Mouse (Mus musculus) neural tube, embryonic 14.5 days (tissue): ENCODE data around the gene Cpt2. TPM values are rescaled to one million over a fixed set of nuclear protein-coding genes. Genes with fewer than 3 reads are reported as not detected.
A peak's percentile ranks its signal among the peaks of the same experiment; 100 is the strongest.

ENCODE experiments used
- ATAC-seq: fragments of 200-750 bp; cut with Nextera tagmentation; 2 replicates; pipeline ENCODE4 v1.8.0; 2017; ENCODE audit warnings: low read depth, mild to moderate bottlenecking, moderate TSS enrichment, moderate library complexity
- H3K27ac ChIP-seq: fragments of 300-500 bp; sonication (generic); 2 replicates; pipeline ENCODE4 v1.5.1; 2014; ENCODE audit warnings: low read depth, mild to moderate bottlenecking, control low read depth, low read length, moderate library complexity, mixed read lengths
- H3K27me3 ChIP-seq: fragments of 300-500 bp; sonication (generic); 2 replicates; pipeline ENCODE4 v1.6.1; 2014; ENCODE audit warnings: low read length; ENCODE audit not compliant: control insufficient read depth, insufficient read depth
- H3K36me3 ChIP-seq: fragments of 300-500 bp; sonication (generic); 2 replicates; pipeline ENCODE4 v1.6.1; 2014; ENCODE audit warnings: low read length, mixed read lengths; ENCODE audit not compliant: control insufficient read depth, insufficient read depth
- H3K4me1 ChIP-seq: fragments of 300-500 bp; sonication (generic); 2 replicates; pipeline ENCODE4 v1.6.1; 2014; ENCODE audit warnings: low read length; ENCODE audit not compliant: control insufficient read depth, insufficient read depth
- H3K4me2 ChIP-seq: fragments of 300-500 bp; sonication (generic); 2 replicates; pipeline ENCODE4 v1.6.1; 2014; ENCODE audit warnings: mild to moderate bottlenecking, low read depth, low read length, control low read depth
- H3K4me3 ChIP-seq: fragments of 300-500 bp; sonication (generic); 2 replicates; pipeline ENCODE4 v1.5.1; 2014; ENCODE audit warnings: low read depth, low read length, control low read depth, mixed read lengths
- H3K9ac ChIP-seq: fragments of 300-500 bp; sonication (generic); replicated peaks from 2 replicates; pipeline ENCODE4 v1.6.1; 2014; ENCODE audit warnings: low read depth, mild to moderate bottlenecking, control low read depth, low read length, mixed read lengths
- H3K9me3 ChIP-seq: fragments of 300-500 bp; sonication (generic); 2 replicates; pipeline ENCODE4 v1.6.1; 2016; ENCODE audit warnings: low read length; ENCODE audit not compliant: control insufficient read depth
- WGBS: fragments of 180-500 bp; shearing (Covaris S2); extraction: QIAGEN DNeasy Blood & Tissue Kit; methylation state at CpG from one replicate; pipeline ENCODE4 v1.1.7; 2014; 5-methylcytosine and 5-hydroxymethylcytosine counted together
- polyA plus RNA-seq: library from polyadenylated mRNA; unstranded; fragments of >200 nt; fragmentation: Nextera tagmentation; extraction: Ambion mirVana; gene quantifications from 2 replicates; pipeline ENCODE4 v1.2.1, GENCODE M21; 2014

Cpt2 gene
- polyA plus RNA-seq, 1 experiment from 2014 or later: 14.0 TPM

- no peak overlapping the region for H3K4me2 ChIP-seq
- ATAC-seq: no peak
- no peak overlapping the region for H3K4me3 ChIP-seq
- H3K4me1 ChIP-seq: no peaks in the 10 kb centered on the region
- no peaks in the 10 kb centered on the region for H3K9me3 ChIP-seq
- no peak overlapping the region for H3K9ac ChIP-seq
- H3K36me3 ChIP-seq: peaks cover 20% of the 10 kb centered on the region; the same call in 1 of the 2 replicates
- H3K27me3 ChIP-seq: no peaks in the 10 kb centered on the region
- H3K27ac ChIP-seq: no peak overlapping the region
- WGBS: 98% methylated on average over 3 of the region's 3 CpGs
Measured at GRCm38 (mm10) chr4:107900206-107900605, 23.2 kb downstream of the Cpt2 start.

GRCm38 (mm10) chr4:107899211-107899927 is 24.0 kb downstream of the Cpt2 start:
- Histone ChIP-seq H3K4me3 (no peak overlapping the region), H3K27ac (no peak overlapping the region), H3K4me2 (no peak overlapping the region), H3K27me3 (no peaks in the 10 kb centered on the region), H3K36me3 (peaks cover 20% of the 10 kb centered on the region; the same call in 1 of the 2 replicates), H3K9me3 (no peaks in the 10 kb centered on the region), H3K4me1 (no peaks in the 10 kb centered on the region), H3K9ac (no peak overlapping the region)
- WGBS: 86% methylated on average over 5 of the region's 5 CpGs
- ATAC-seq: no peak

GRCm38 (mm10) chr4:107892663-107893062 is 30.7 kb downstream of the Cpt2 start:
- 90% methylated on average over 2 of the region's 2 CpGs for WGBS
- no peaks in the 10 kb centered on the region for H3K4me1 ChIP-seq
- no peak for ATAC-seq
- peaks cover 27% of the 10 kb centered on the region for H3K36me3 ChIP-seq
- H3K27me3 ChIP-seq: no peaks in the 10 kb centered on the region
- no peak overlapping the region for H3K9ac ChIP-seq
- no peak overlapping the region for H3K4me2 ChIP-seq
- no peak overlapping the region for H3K27ac ChIP-seq
- no peak overlapping the region for H3K4me3 ChIP-seq
- no peaks in the 10 kb centered on the region for H3K9me3 ChIP-seq

- peak within 1 kb of the TSS; percentile 58 for H3K9ac ChIP-seq
- H3K27ac ChIP-seq: peak within 1 kb of the TSS; percentile 92
- H3K4me3 ChIP-seq: peak within 1 kb of the TSS; percentile 42
- H3K27me3 ChIP-seq: no peaks in the 10 kb centered on the region
- no peaks in the 10 kb centered on the region for H3K4me1 ChIP-seq
- WGBS: under 1% methylated on average over 48 of the region's 48 CpGs
- H3K4me2 ChIP-seq: peak within 1 kb of the TSS; percentile 80
- H3K9me3 ChIP-seq: no peaks in the 10 kb centered on the region
- H3K36me3 ChIP-seq: peaks cover 29% of the 10 kb centered on the region
- ATAC-seq: peak; percentile 94
Measured at GRCm38 (mm10) chr4:107889731-107890432, 33.5 kb downstream of the Cpt2 start, which contains the start of gene 0610037L13Rik. Gene 0610037L13Rik, plus strand, starts transcription at chr4:107889813.

GRCm38 (mm10) chr4:107889385-107889730 is 34.1 kb downstream of the Cpt2 start:
- peaks cover 35% of the 10 kb centered on the region for H3K36me3 ChIP-seq
- H3K27me3 ChIP-seq: no peaks in the 10 kb centered on the region
- H3K4me3 ChIP-seq: peak overlapping the region; percentile 42
- no peaks in the 10 kb centered on the region for H3K4me1 ChIP-seq
- WGBS: under 1% methylated on average over 12 of the region's 12 CpGs
- peak overlapping the region; percentile 58 for H3K9ac ChIP-seq
- peak overlapping the region; percentile 80 for H3K4me2 ChIP-seq
- H3K9me3 ChIP-seq: no peaks in the 10 kb centered on the region
- peak; percentile 52 for ATAC-seq
- H3K27ac ChIP-seq: peak overlapping the region; percentile 92

DNA sequence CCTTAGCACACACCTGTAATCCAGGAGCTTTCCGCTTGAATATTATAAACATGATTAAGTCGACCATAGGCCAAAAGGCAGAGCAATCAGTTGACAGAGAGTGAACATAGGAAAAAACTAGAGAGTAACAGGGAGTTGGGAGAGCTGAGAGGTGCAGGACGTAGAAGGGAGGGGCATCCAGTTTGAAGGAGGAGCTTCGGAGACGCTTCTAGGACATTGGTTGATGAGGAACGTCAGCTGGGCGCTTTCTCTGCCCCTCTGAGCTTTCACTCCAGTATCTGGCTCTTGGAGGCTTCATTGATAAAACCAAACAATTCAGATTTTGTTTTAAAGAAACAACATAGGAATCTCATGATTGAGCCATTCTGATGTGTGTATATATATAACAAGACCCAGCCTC is 37.0 kb downstream of the Cpt2 start:
- Histone ChIP-seq H3K27ac (no peak overlapping the region), H3K9ac (no peak overlapping the region), H3K9me3 (no peaks in the 10 kb centered on the region), H3K27me3 (no peaks in the 10 kb centered on the region), H3K4me2 (no peak overlapping the region), H3K4me3 (no peak overlapping the region), H3K36me3 (peaks cover 46% of the 10 kb centered on the region), H3K4me1 (no peaks in the 10 kb centered on the region)
- no peak for ATAC-seq
- WGBS: 75% methylated on average over 7 of the region's 7 CpGs

DNA sequence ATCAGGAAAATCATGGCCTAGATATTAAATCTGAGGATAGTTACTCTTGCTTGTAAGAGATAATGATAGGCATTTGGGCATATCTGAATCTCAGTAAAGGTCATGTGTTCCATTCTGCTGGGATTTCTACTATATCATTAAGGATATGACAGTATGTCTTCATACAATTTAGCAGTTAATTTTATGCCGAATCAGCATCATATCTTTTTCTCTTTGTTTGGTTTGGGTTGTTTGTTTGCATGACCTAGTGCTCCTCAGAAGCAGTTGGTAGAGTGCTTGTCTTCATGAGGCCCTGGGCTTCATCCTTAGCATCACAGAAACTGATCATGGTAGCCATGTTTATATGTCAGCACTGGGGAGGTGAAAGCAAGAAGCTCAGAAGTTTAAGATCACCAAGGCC is 41.8 kb downstream of the Cpt2 start:
- 92% methylated on average over 1 of the region's 1 CpGs for WGBS
- Histone ChIP-seq H3K4me3 (no peak overlapping the region), H3K4me2 (no peak overlapping the region), H3K9me3 (no peaks in the 10 kb centered on the region), H3K4me1 (peaks cover 10% of the 10 kb centered on the region), H3K27me3 (no peaks in the 10 kb centered on the region), H3K27ac (no peak overlapping the region), H3K36me3 (peaks cover 42% of the 10 kb centered on the region), H3K9ac (no peak overlapping the region)
- no peak for ATAC-seq

DNA sequence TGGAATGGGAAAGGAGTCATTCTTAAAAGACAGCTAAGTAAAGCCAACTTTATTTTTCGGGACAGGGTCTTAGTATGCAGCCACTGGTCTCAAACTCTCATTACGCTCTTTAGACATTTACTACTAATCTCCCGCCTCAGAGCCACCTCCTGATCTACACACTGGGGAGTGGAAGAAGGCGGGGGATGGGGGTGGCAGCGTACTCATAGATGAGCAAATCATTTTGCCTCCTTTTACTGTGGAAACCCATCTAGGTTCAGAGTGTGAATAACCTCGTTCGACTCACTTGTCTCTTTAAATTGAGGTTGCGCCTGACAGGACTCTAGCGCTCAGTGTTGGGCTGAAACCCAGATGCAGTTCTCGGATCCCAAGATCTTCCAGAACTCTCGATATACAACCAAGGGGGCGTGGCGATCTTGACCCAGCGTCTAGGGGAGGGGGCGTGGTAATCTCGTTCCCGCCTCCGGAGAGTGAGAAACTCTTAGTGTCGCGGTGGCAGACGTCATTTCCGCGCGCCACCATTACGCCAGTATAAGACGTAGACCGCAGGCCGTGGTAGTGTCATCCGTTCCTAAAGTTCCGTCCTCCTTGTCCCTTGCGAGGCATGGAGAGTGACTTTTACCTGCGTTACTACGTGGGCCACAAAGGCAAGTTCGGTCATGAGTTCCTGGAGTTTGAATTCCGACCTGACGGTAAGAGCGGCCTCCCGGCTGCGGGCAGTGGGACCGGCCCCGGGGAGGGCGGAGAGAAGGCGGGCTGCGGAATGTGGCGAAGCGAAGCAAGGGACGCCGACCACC is 44.0 kb downstream of the Cpt2 start, which contains the start of gene Magoh:
Gene Magoh, plus strand, starts transcription at position 502 of the 797 bp plus-strand sequence.
- WGBS: 3% methylated on average over 48 of the region's 48 CpGs
- peak within 1 kb of the TSS; percentile 74 for H3K27ac ChIP-seq

More for the DNA sequence above, 44.0 kb downstream of the Cpt2 start, which contains the start of gene Magoh:
- no peaks in the 10 kb centered on the region for H3K9me3 ChIP-seq
- H3K4me3 ChIP-seq: peak within 1 kb of the TSS; percentile 79
- peak within 1 kb of the TSS; percentile 82 for H3K9ac ChIP-seq
- peak within 1 kb of the TSS; percentile 73 for H3K4me2 ChIP-seq
- no peaks in the 10 kb centered on the region for H3K27me3 ChIP-seq
- H3K4me1 ChIP-seq: peaks cover 10% of the 10 kb centered on the region
- ATAC-seq: peak; percentile 95
- H3K36me3 ChIP-seq: peaks cover 23% of the 10 kb centered on the region
